In genomic region chr11:53851795-53852194, GRCm38 (mm10) we compare ENCODE assay signal across 11 mouse cellular contexts. TPM values are rescaled to one million over a fixed set of nuclear protein-coding genes. Genes with fewer than 3 reads are reported as not detected.
DNase-seq lines count a peak whose midpoint lies in the region; ATAC-seq and TF ChIP-seq lines count a peak whose summit lies in the region.
"Had no signal": no experiment of that assay in that cellular context is flagged by ENCODE, and none has a peak within 500 bp of the region (broad histone marks: within the 10 kb centered on the region; RNA-seq: fewer than 3 reads in every experiment).

No protein-coding gene starts in this region.

- peak; percentile 86 for DNase-seq in thymus, postnatal 14 days
- DNase-seq in testis, postnatal 14 days (ENCODE audit: low spot score): no peak
- DNase-seq in midbrain, postnatal 0 days (ENCODE audit: low spot score): no peak
- DNase-seq in left cerebral cortex, adult 18-20 months (ENCODE audit: low spot score in 2 of 2): no peak

- H3K4me3 ChIP-seq in intestine, embryonic 16.5 days (ENCODE audit: low read length): no peak overlapping the region
- no peak overlapping the region for H3K4me3 ChIP-seq in intestine, embryonic 15.5 days (replicated peaks)
- H3K4me3 ChIP-seq in midbrain, postnatal 0 days (ENCODE audit: low read depth, low read length): no peak overlapping the region
- H3K4me3 ChIP-seq: limb, embryonic 13.5 days; myocyte had no signal

- H3K27me3 ChIP-seq in intestine, embryonic 16.5 days (replicated peaks; ENCODE audit: control insufficient read depth, insufficient read depth, low read length): no peaks in the 10 kb centered on the region
- no peaks in the 10 kb centered on the region for H3K27me3 ChIP-seq in intestine, embryonic 15.5 days (replicated peaks)
- H3K27me3 ChIP-seq in midbrain, postnatal 0 days (ENCODE audit: insufficient read depth, low read length): no peaks in the 10 kb centered on the region; the same call in 1 of the 2 replicates
- H3K27me3 ChIP-seq: limb, embryonic 13.5 days had no signal

- 34% methylated on average over 5 of the region's 5 CpGs for WGBS in intestine, embryonic 16.5 days
- 42% methylated on average over 5 of the region's 5 CpGs for WGBS in intestine, embryonic 15.5 days
- 56% methylated on average over 5 of the region's 5 CpGs for WGBS in midbrain, postnatal 0 days

- H3K27ac ChIP-seq in intestine, embryonic 16.5 days (ENCODE audit: low read length): no peak overlapping the region
- H3K27ac ChIP-seq in intestine, embryonic 15.5 days: no peak overlapping the region
- no peak overlapping the region for H3K27ac ChIP-seq in midbrain, postnatal 0 days (ENCODE audit: low read depth, low read length)
- H3K27ac ChIP-seq: limb, embryonic 13.5 days had no signal

- 0 out of 2 replicates have a peak, but pooled peaks have one; percentile 12 for ATAC-seq in intestine, embryonic 16.5 days
- ATAC-seq in intestine, embryonic 15.5 days: no peak
- ATAC-seq in granulocyte monocyte progenitor cell, adult 5-6 weeks (replicated peaks; ENCODE audit: poor library complexity, severe bottlenecking): peak; percentile 94
- ATAC-seq in megakaryocyte-erythroid progenitor cell, adult 5-6 weeks (replicated peaks; ENCODE audit: low FRiP score, low TSS enrichment, poor library complexity, severe bottlenecking): peak; percentile 79
- ATAC-seq in midbrain, postnatal 0 days (ENCODE audit: low FRiP score): no peak

- no peak for TF ChIP-seq CTCF in midbrain, postnatal 0 days (IDR thresholded peaks at IDR 0.05)

- no peaks in the 10 kb centered on the region for H3K36me3 ChIP-seq in intestine, embryonic 16.5 days (ENCODE audit: control insufficient read depth, insufficient read depth, low read length)
- no peaks in the 10 kb centered on the region for H3K36me3 ChIP-seq in intestine, embryonic 15.5 days
- H3K36me3 ChIP-seq in midbrain, postnatal 0 days (ENCODE audit: insufficient read depth, low read length): no peaks in the 10 kb centered on the region
- H3K36me3 ChIP-seq: limb, embryonic 13.5 days had no signal

- peaks cover 10% of the 10 kb centered on the region for H3K4me1 ChIP-seq in intestine, embryonic 16.5 days (ENCODE audit: control insufficient read depth, insufficient read depth, low read length)
- peaks cover 13% of the 10 kb centered on the region for H3K4me1 ChIP-seq in intestine, embryonic 15.5 days (replicated peaks)
- no peaks in the 10 kb centered on the region for H3K4me1 ChIP-seq in midbrain, postnatal 0 days (ENCODE audit: insufficient read depth, low read length)

- no peak overlapping the region for H3K4me2 ChIP-seq in intestine, embryonic 16.5 days (ENCODE audit: low read depth, low read length)
- no peak overlapping the region for H3K4me2 ChIP-seq in intestine, embryonic 15.5 days (replicated peaks)
- no peak overlapping the region for H3K4me2 ChIP-seq in midbrain, postnatal 0 days (ENCODE audit: low read depth, low read length, poor library complexity, severe bottlenecking)
- H3K4me2 ChIP-seq: limb, embryonic 13.5 days had no signal

- no peaks in the 10 kb centered on the region for H3K9me3 ChIP-seq in intestine, embryonic 16.5 days (ENCODE audit: control insufficient read depth, low read length)
- no peaks in the 10 kb centered on the region for H3K9me3 ChIP-seq in intestine, embryonic 15.5 days
- no peaks in the 10 kb centered on the region for H3K9me3 ChIP-seq in midbrain, postnatal 0 days (ENCODE audit: low read length)
- H3K9me3 ChIP-seq: limb, embryonic 13.5 days had no signal

- no peak overlapping the region for H3K9ac ChIP-seq in intestine, embryonic 16.5 days (ENCODE audit: low read depth, low read length)
- no peak overlapping the region for H3K9ac ChIP-seq in intestine, embryonic 15.5 days
- no peak overlapping the region for H3K9ac ChIP-seq in midbrain, postnatal 0 days (replicated peaks; ENCODE audit: low read length, poor library complexity, severe bottlenecking)
- H3K9ac ChIP-seq: limb, embryonic 13.5 days had no signal

RNA-seq across cellular contexts. Expression of gene Gm12216, which starts 7.3 kb away (rescaled TPM):
- 1.7 and 2.4 TPM in 2 replicates for polyA plus RNA-seq in intestine, embryonic 16.5 days (2015; fragmentation: Nextera tagmentation; extraction: Ambion mirVana)
- 1.2 and 1.7 TPM in 2 replicates for polyA plus RNA-seq in intestine, embryonic 15.5 days (2015; fragmentation: Nextera tagmentation; extraction: Ambion mirVana)
- total RNA-seq in granulocyte monocyte progenitor cell, adult 5-6 weeks (2014; fragmentation: Nextera tagmentation): 5.6 and 6.5 TPM in 2 replicates
- 1.1 TPM in 1 of 2 replicates, not detected in the other for total RNA-seq in granulocyte monocyte progenitor cell, adult 5-6 weeks (2017)
- 5.5 and 12.6 TPM in 2 replicates for total RNA-seq in megakaryocyte-erythroid progenitor cell, adult 5-6 weeks (2014; fragmentation: Nextera tagmentation)
- 1.5 TPM in 1 of 2 replicates, not detected in the other for total RNA-seq in megakaryocyte-erythroid progenitor cell, adult 5-6 weeks (2017)
- total RNA-seq in midbrain, postnatal 0 days (2014; rRNA removed): not detected in 2 replicates
- 0.65 and 0.85 TPM in 2 replicates for polyA plus RNA-seq in midbrain, postnatal 0 days (2015; fragmentation: Nextera tagmentation; extraction: Ambion mirVana)
- 1 to 10 TPM; 2.0 to 2.9 TPM for total RNA-seq in left cerebral cortex, adult 18-20 months (2021)
- polyA plus RNA-seq: forebrain, embryonic 11.5 days had no signal

RNA-seq across cellular contexts. Expression of gene Slc22a5, which starts 39.7 kb away (rescaled TPM):
- 13.7 and 18.1 TPM in 2 replicates for polyA plus RNA-seq in intestine, embryonic 16.5 days (2015; fragmentation: Nextera tagmentation; extraction: Ambion mirVana)
- polyA plus RNA-seq in intestine, embryonic 15.5 days (2015; fragmentation: Nextera tagmentation; extraction: Ambion mirVana): 10.5 and 10.9 TPM in 2 replicates
- 10.2 and 10.3 TPM in 2 replicates for total RNA-seq in granulocyte monocyte progenitor cell, adult 5-6 weeks (2014; fragmentation: Nextera tagmentation)
- 8.7 and 13.3 TPM in 2 replicates for total RNA-seq in granulocyte monocyte progenitor cell, adult 5-6 weeks (2017)
- total RNA-seq in megakaryocyte-erythroid progenitor cell, adult 5-6 weeks (2014; fragmentation: Nextera tagmentation): 6.3 and 10.5 TPM in 2 replicates
- total RNA-seq in megakaryocyte-erythroid progenitor cell, adult 5-6 weeks (2017): 7.0 and 11.2 TPM in 2 replicates
- 13.2 and 13.6 TPM in 2 replicates for total RNA-seq in midbrain, postnatal 0 days (2014; rRNA removed)
- polyA plus RNA-seq in midbrain, postnatal 0 days (2015; fragmentation: Nextera tagmentation; extraction: Ambion mirVana): 12.8 and 13.0 TPM in 2 replicates
- 10 to 100 TPM in 1 of 2 experiments, 1 to 10 TPM in 1; 9.4 to 10.2 TPM for total RNA-seq in left cerebral cortex, adult 18-20 months (2021)

Comparison
In these comparisons a context has a peak if more than half of its experiments do, and no peak if none do; other contexts are left out.
1. ATAC-seq: peak in intestine, embryonic 16.5 days (single experiment), granulocyte monocyte progenitor cell, adult 5-6 weeks (single experiment) and megakaryocyte-erythroid progenitor cell, adult 5-6 weeks (single experiment); none in intestine, embryonic 15.5 days (single experiment) and midbrain, postnatal 0 days (single experiment).